Mouse (Mus musculus) adrenal gland (tissue): ENCODE measurements around the gene 1810062G17Rik.

Experiments
- intact Hi-C: fragments of 180-260 bp; cut with DNase I; formaldehyde crosslinking; loops from one replicate; pipeline ENCODE4 v1.15.1; 2025
- microRNA-seq, 2 experiments: library from miRNA; unstranded; fragments of <30 nt; microRNA quantifications; one replicate each; pipeline ENCODE4; 2019

1810062G17Rik gene

DNA sequence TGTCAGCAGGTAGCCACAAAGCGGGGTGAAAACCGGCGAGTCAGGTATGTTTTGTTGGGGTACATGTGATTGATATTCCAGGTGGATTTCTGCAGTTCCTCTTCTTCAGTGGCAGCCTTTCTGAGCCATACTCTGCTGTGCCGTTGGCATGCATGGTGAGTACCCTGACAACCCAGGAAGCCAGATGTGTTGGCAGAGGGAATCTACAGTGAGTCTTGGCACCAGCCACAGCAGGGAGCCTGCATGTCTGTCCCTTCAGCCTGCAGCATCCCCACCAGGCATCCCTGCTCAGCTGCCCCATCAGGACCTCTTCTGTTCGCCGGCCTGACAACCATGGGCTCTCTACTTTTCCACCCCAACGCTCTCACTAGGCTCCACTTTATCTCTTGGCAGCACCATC, 25.8 kb downstream of the 1810062G17Rik start:
- intact Hi-C loops = no loop called here

- intact Hi-C loops = no loop called here
Measured at GRCm38 (mm10) chr3:36505306-36505705, 29.6 kb downstream of the 1810062G17Rik start.

GRCm38 (mm10) chr3:36505809-36506735, 30.3 kb downstream of the 1810062G17Rik start:
- intact Hi-C loops = no loop called here

GRCm38 (mm10) chr3:36511491-36511890, 35.8 kb downstream of the 1810062G17Rik start:
- intact Hi-C loops = no loop called here

- intact Hi-C loops = no loop called here
Measured at GRCm38 (mm10) chr3:36516196-36516595, 40.5 kb downstream of the 1810062G17Rik start.

DNA sequence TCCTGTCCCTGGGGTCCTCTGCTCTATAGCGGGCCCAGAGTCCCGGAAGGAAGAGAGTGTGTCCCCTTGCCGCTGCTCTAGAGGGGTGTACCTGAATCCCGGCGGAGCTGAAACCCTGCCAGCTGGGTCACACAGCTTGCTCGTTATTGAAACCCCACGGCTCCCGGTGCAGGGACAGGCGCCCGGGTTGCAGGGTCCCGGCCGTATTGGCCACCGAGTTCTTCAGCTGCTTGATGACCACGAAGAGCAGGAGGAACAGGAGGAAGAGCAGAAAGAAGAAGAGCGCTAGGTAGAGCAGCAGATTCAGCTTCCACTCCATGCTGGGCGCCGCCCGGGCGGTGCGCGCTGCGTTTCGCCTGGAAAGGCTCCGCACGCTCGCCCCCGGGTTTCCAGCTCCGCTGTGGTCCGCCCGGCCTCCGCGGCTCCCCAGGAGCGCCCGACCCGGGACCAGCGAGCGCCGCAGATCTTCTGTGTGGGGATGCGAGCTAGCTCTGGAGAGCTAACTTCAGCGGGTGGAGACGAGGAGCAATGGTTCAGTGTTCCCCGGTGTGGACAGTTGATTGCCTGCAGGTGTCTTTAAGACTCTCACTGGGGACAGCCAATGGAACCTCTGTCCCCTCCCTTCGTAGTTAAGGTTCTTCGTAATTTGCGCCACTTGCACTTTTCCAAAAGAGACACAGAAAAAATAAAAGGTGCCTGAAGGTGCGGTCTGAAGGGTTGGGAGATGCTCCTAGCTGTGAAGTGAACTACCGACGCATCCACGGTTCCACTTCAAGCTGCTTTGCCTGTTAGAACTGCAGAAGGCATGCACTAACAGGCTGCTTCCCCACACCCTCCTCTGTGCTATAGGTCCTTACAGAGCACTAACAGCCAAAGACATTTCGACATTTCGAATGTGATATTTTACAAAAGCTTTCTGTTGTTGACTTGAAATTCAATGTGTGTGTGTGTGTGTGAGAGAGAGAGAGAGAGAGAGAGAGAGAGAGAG, 45.6 kb downstream of the 1810062G17Rik start, which contains the start of gene Gm11549:
Gene Gm11549, minus strand, starts transcription at position 741 of the 988 bp plus-strand sequence.
- intact Hi-C loops = no loop called here

DNA sequence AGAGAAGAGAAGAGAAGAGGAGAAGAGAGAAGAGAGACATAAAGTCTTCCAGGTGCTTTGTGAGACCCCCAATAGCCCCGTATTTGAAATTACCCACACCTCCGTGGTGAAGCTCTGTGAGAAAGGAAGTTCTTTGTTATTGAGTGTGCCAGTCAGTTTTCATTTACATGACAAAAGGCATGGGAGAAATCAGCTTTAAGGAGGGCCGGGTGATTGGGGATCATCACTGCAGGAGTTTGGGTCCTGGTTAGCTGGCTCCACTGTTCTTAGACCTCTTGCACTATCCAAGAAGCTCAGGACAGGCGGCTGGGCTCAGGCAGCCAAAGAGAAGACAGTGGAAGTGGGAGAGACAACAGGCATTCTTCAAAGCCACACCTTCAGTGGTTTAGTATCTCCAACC, 46.4 kb downstream of the 1810062G17Rik start:
- intact Hi-C loops = no loop called here

DNA sequence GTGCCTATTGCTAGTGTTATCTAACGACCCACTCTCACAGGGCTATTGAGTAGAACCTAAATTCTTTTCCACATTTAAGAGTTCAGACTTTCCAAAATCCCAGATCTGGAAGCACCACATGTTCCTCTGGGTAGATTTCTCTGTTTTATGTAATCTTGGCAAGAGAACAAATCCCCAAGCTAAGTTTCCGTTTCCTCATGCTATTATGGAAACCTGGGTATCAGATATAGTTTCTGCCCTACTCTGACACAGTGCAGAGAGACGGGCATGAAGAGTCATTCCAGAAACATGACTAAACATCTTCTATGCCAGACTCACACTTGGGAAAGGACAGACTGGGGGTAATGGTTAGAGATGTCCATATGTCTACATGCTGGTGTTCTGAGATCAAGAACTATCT, 48.7 kb downstream of the 1810062G17Rik start:
- intact Hi-C loops = no loop called here

DNA sequence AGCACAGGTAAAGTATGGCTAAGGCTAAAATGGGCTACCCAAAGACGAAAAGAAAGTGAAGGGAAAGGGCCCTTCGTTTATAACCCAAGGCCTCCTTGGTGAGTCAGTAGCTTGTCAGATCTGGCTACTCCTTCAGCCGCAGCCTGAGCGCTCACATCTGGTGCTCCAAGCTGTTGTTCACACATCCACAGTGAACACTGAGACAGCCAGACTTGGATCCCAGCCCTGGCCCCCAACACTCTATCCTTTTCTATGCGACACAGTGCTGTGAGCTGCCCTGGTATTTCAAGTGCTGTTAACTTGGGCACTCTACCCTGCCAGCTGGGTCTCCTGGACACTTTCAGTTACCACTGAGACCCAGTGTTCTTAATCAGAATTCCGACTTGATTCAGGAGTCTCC, 54.6 kb downstream of the 1810062G17Rik start:
- intact Hi-C loops = no loop called here

GRCm38 (mm10) chr3:36530781-36531180, 55.0 kb downstream of the 1810062G17Rik start:
- intact Hi-C loops = no loop called here

DNA sequence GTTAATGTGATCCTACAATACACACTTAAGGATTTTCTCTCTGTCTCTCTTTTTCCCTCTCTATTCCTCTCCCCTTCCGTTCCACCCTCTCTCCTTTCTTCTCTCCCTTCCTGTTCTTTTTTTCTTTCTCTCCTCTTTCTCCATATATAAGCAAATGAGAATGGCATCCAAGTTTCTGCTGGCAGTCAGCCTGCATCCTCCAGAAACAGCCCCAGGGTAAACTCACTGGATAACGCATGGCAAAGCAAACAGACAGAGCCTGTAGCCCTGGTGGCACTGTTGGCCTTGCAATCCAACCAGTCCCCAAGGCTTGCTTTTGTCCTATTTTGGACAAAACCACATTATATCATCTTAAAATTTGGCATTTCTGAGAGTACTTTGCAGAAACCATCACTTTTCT, 55.5 kb downstream of the 1810062G17Rik start:
- intact Hi-C loops = no loop called here

Small RNAs within 50 kb of the gene (microRNA-seq; reads per million reads assigned to microRNA genes)
- 0.11 to 0.49 reads per million in 2 experiments for gene Mir7009
